Mouse (Mus musculus): ENCODE results near the gene Krt78. TPM values are rescaled to one million over a fixed set of nuclear protein-coding genes. Genes with fewer than 3 reads are reported as not detected.
A peak's percentile ranks its signal among the peaks of the same experiment; 100 is the strongest.

The Krt78 gene
- polyA plus RNA-seq, 1 experiment from 2014 or later, result not detected

DNA sequence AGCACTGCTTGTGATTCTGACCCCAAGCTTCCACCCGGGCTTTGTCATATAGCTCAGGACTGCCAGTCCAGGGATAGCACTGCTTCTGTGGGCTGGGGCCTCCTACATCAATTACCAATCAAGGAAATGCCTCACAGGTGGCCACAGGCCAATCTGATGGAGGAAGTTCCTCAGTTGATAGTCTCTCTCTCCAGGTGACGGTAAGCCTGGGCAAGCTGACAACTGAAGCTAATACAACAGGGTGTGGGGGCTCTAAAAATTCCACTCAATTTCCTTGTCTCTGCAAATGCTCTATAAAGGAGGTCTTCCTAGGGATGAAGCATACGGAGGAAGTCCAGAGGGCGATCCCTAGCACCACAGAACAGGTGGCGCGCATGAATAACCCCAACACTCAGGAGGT lies 36.9 kb upstream of the Krt78 start:
- no peak for ATAC-seq (ENCODE audit: low FRiP score, low TSS enrichment)
- H3K9ac ChIP-seq (ENCODE audit: low read depth, low read length), result no peak overlapping the region
- H3K27me3 ChIP-seq (ENCODE audit: control insufficient read depth, insufficient read depth, low read length), result no peaks in the 10 kb centered on the region
- no peak overlapping the region for H3K4me3 ChIP-seq (ENCODE audit: low read length)
- no peaks in the 10 kb centered on the region for H3K36me3 ChIP-seq (ENCODE audit: control insufficient read depth, insufficient read depth, low read length)
- no peak overlapping the region for H3K27ac ChIP-seq (ENCODE audit: low read depth, low read length)
- WGBS, result 89% methylated on average over 6 of the region's 6 CpGs
- no peak overlapping the region for H3K4me2 ChIP-seq (replicated peaks; ENCODE audit: low read depth, low read length)
- no peaks in the 10 kb centered on the region for H3K4me1 ChIP-seq (ENCODE audit: control insufficient read depth, insufficient read depth, low read length)
- peaks cover 4% of the 10 kb centered on the region; the same call in 1 of the 2 replicates for H3K9me3 ChIP-seq (ENCODE audit: control insufficient read depth, low read length)

DNA sequence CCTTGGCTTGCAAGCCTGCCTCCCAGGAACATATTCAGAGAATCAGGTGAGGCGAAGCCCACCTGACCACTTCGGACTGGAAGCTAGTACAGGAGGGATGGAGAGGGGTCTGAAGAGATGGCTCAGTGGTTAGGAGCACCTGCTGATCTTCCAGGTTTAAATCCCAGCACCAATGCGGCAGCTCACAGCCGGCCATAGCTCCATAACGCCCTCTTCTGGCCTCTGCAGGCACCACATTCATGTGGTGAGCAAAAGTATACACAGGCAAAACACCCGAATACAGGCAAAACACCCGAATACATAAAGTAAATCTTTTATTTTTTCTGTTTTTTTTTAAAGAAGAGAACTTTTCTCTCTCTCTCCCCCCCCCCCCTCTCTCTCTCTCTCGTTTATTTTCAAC lies 34.6 kb upstream of the Krt78 start:
- no peak overlapping the region for H3K4me3 ChIP-seq (ENCODE audit: low read length)
- H3K27ac ChIP-seq (ENCODE audit: low read depth, low read length), result no peak overlapping the region
- no peak overlapping the region for H3K4me2 ChIP-seq (replicated peaks; ENCODE audit: low read depth, low read length)
- no peak for ATAC-seq (ENCODE audit: low FRiP score, low TSS enrichment)
- no peaks in the 10 kb centered on the region for H3K36me3 ChIP-seq (ENCODE audit: control insufficient read depth, insufficient read depth, low read length)
- no peaks in the 10 kb centered on the region for H3K9me3 ChIP-seq (ENCODE audit: control insufficient read depth, low read length)
- no peaks in the 10 kb centered on the region for H3K4me1 ChIP-seq (ENCODE audit: control insufficient read depth, insufficient read depth, low read length)
- H3K9ac ChIP-seq (ENCODE audit: low read depth, low read length), result no peak overlapping the region
- 67% methylated on average over 8 of the region's 8 CpGs for WGBS
- H3K27me3 ChIP-seq (ENCODE audit: control insufficient read depth, insufficient read depth, low read length), result no peaks in the 10 kb centered on the region

DNA sequence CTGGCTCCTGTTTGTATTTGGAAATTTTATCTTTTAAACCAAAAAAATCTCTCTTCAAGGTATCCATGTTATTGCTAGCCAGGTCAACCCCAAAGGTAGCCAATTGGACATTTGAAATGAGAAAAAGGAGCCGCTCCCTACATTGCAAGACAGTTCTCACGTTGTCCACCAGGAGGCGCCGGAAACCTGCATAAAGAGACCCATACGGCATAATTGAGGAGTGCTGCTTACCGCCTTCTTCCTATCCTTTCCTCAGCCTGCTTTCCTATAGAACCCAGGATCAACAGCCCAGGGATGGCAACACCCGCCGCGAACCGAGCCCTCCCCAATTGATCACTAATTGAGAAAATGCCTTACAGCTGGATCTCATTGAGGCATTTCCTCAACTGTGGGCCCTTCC lies 34.0 kb upstream of the Krt78 start:
- ATAC-seq (ENCODE audit: low FRiP score, low TSS enrichment), result 0 out of 2 replicates have a peak, but pooled peaks have one; percentile 24

DNA sequence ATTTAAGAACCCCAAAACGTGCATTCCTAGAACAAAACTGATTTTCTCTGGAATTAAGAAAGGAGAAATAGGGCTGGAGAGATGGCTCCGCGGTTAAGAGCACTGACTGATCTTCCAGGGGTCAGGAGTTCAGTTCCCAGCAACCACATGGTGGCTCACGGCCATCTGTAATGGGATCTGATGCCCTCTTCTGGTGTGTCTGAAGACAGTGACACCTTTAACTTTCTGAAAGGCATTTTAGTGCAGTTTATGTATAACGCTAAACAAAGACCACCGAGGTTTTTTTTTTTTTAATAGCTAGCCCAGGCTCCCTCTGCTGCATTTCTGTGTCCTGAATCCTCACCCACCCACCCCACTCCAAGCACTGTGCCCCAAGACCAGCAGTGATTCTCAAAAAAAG lies 30.7 kb upstream of the Krt78 start:
- Histone ChIP-seq H3K4me1 (ENCODE audit: control insufficient read depth, insufficient read depth, low read length) (no peaks in the 10 kb centered on the region), H3K9me3 (ENCODE audit: control insufficient read depth, low read length) (no peaks in the 10 kb centered on the region), H3K27ac (ENCODE audit: low read depth, low read length) (no peak overlapping the region), H3K4me3 (ENCODE audit: low read length) (no peak overlapping the region), H3K36me3 (ENCODE audit: control insufficient read depth, insufficient read depth, low read length) (no peaks in the 10 kb centered on the region), H3K27me3 (ENCODE audit: control insufficient read depth, insufficient read depth, low read length) (no peaks in the 10 kb centered on the region), H3K4me2 (replicated peaks; ENCODE audit: low read depth, low read length) (no peak overlapping the region), H3K9ac (ENCODE audit: low read depth, low read length) (no peak overlapping the region)
- WGBS, result 14% methylated on average over 6 of the region's 6 CpGs
- no peak for ATAC-seq (ENCODE audit: low FRiP score, low TSS enrichment)

More for the DNA sequence above, 34.0 kb upstream of the Krt78 start:
- Histone ChIP-seq H3K36me3 (ENCODE audit: control insufficient read depth, insufficient read depth, low read length) (no peaks in the 10 kb centered on the region), H3K9me3 (ENCODE audit: control insufficient read depth, low read length) (no peaks in the 10 kb centered on the region), H3K4me2 (replicated peaks; ENCODE audit: low read depth, low read length) (no peak overlapping the region), H3K27me3 (ENCODE audit: control insufficient read depth, insufficient read depth, low read length) (no peaks in the 10 kb centered on the region), H3K4me1 (ENCODE audit: control insufficient read depth, insufficient read depth, low read length) (no peaks in the 10 kb centered on the region), H3K9ac (ENCODE audit: low read depth, low read length) (no peak overlapping the region), H3K4me3 (ENCODE audit: low read length) (no peak overlapping the region), H3K27ac (ENCODE audit: low read depth, low read length) (no peak overlapping the region)
- WGBS, result under 1% methylated on average over 10 of the region's 10 CpGs

DNA sequence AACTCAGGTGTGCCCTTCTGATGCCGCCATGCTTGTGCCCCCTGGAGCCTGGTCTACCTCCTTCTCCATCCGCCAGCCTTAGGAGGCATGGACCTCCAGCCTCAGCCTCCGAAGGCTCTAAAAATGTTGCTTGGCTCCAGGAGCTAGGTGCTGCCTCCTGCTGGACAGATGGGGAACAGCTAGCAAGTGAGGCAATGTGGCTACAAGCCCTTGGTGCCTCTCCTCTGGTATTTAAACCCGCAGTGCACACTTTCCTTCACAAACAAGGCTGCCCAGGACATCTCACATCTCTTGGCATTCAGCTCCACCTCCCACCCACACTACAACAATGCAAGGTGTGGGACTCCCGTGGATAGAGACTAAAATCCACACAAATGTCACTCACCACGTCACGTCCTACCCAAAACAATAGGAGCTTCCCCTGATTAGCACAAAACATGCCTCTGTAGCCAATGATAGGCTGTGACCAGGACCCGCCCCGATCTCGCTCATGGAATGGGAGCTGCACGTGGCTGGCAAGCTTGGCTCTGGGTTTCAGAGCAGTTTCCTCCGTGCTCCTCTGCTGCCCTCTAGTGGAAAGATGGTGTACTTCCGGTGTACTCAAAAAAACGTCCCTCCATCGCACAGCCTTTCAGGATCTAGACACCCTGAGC lies 30.0 kb upstream of the Krt78 start:
- H3K9ac ChIP-seq (ENCODE audit: low read depth, low read length), result peak overlapping the region; percentile 48
- peak overlapping the region; percentile 48 for H3K4me2 ChIP-seq (replicated peaks; ENCODE audit: low read depth, low read length)
- H3K27ac ChIP-seq (ENCODE audit: low read depth, low read length), result peak overlapping the region; percentile 83
- peak overlapping the region; percentile 25; the same call in 1 of the 2 replicates for H3K4me3 ChIP-seq (ENCODE audit: low read length)
- ATAC-seq (ENCODE audit: low FRiP score, low TSS enrichment), result peak; percentile 96
- 2% methylated on average over 15 of the region's 15 CpGs for WGBS
- no peaks in the 10 kb centered on the region for H3K36me3 ChIP-seq (ENCODE audit: control insufficient read depth, insufficient read depth, low read length)
- no peaks in the 10 kb centered on the region for H3K9me3 ChIP-seq (ENCODE audit: control insufficient read depth, low read length)
- no peaks in the 10 kb centered on the region for H3K27me3 ChIP-seq (ENCODE audit: control insufficient read depth, insufficient read depth, low read length)
- no peaks in the 10 kb centered on the region for H3K4me1 ChIP-seq (ENCODE audit: control insufficient read depth, insufficient read depth, low read length)

DNA sequence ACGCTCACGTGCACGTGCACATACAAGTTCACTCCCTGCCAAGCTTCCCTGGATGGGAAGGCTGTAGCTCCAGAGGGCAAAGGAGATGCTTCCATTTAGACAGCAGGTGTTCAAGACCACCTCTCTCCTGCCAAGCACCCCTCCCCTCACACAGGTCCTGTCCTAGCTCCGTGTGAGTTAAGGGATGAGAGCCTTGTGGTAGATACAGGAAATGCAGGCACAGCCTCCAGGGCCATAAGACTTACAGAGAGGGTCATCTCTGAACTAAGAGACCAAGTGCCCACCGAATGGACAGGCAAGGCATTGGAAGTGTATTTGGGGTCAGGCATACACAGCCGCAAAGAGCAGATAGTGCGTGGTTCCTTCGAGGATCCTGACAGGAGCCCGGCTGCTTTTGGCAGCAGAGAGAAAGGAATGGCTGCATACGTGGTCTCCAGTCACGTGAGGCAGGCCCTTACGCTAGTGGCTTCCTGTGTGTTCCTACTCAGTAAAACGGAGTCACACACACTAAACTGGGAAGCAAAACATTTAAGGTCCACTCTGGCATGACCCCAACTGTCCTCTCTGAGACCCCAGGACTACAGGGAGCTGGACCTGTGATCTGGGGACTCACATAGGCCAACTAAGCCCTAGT lies 29.3 kb upstream of the Krt78 start:
- peak overlapping the region; percentile 83 for H3K27ac ChIP-seq (ENCODE audit: low read depth, low read length)
- peak overlapping the region; percentile 25; the same call in 1 of the 2 replicates for H3K4me3 ChIP-seq (ENCODE audit: low read length)
- H3K9ac ChIP-seq (ENCODE audit: low read depth, low read length), result peak overlapping the region; percentile 48

DNA sequence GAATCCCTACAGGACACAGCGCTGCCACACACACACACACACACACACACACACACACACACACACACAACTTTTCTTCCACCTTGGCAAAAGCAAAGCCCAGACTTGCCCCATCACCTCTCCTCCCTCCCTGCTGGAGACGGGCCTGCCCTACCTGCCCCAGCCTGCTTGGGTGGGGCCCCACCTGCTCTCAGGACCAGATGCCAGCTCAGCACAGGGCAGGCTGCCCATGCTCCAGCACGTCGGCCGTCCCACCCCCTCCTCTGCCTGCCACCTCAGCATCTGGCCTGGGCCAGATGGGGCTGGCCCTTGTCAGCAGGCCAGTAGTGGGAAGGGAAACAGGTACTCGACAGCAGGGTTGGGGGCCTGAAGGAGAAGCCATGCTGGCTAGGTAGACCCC lies 26.8 kb upstream of the Krt78 start:
- no peak for ATAC-seq (ENCODE audit: low FRiP score, low TSS enrichment)
- H3K4me2 ChIP-seq (replicated peaks; ENCODE audit: low read depth, low read length), result no peak overlapping the region
- peaks cover 21% of the 10 kb centered on the region for H3K4me1 ChIP-seq (ENCODE audit: control insufficient read depth, insufficient read depth, low read length)
- no peak overlapping the region for H3K9ac ChIP-seq (ENCODE audit: low read depth, low read length)
- H3K36me3 ChIP-seq (ENCODE audit: control insufficient read depth, insufficient read depth, low read length), result no peaks in the 10 kb centered on the region
- 0 out of 2 replicates have a peak overlapping the region, but pooled peaks have one; percentile 17 for H3K27ac ChIP-seq (ENCODE audit: low read depth, low read length)
- WGBS, result 61% methylated on average over 6 of the region's 6 CpGs
- H3K9me3 ChIP-seq (ENCODE audit: control insufficient read depth, low read length), result no peaks in the 10 kb centered on the region
- no peak overlapping the region for H3K4me3 ChIP-seq (ENCODE audit: low read length)
- no peaks in the 10 kb centered on the region for H3K27me3 ChIP-seq (ENCODE audit: control insufficient read depth, insufficient read depth, low read length)

More for the DNA sequence above, 29.3 kb upstream of the Krt78 start:
- Histone ChIP-seq H3K36me3 (ENCODE audit: control insufficient read depth, insufficient read depth, low read length) (no peaks in the 10 kb centered on the region), H3K27me3 (ENCODE audit: control insufficient read depth, insufficient read depth, low read length) (no peaks in the 10 kb centered on the region), H3K9me3 (ENCODE audit: control insufficient read depth, low read length) (no peaks in the 10 kb centered on the region), H3K4me2 (replicated peaks; ENCODE audit: low read depth, low read length) (peak overlapping the region; percentile 48), H3K4me1 (ENCODE audit: control insufficient read depth, insufficient read depth, low read length) (no peaks in the 10 kb centered on the region)
- ATAC-seq (ENCODE audit: low FRiP score, low TSS enrichment), result peak; percentile 9
- 81% methylated on average over 13 of the region's 13 CpGs for WGBS

DNA sequence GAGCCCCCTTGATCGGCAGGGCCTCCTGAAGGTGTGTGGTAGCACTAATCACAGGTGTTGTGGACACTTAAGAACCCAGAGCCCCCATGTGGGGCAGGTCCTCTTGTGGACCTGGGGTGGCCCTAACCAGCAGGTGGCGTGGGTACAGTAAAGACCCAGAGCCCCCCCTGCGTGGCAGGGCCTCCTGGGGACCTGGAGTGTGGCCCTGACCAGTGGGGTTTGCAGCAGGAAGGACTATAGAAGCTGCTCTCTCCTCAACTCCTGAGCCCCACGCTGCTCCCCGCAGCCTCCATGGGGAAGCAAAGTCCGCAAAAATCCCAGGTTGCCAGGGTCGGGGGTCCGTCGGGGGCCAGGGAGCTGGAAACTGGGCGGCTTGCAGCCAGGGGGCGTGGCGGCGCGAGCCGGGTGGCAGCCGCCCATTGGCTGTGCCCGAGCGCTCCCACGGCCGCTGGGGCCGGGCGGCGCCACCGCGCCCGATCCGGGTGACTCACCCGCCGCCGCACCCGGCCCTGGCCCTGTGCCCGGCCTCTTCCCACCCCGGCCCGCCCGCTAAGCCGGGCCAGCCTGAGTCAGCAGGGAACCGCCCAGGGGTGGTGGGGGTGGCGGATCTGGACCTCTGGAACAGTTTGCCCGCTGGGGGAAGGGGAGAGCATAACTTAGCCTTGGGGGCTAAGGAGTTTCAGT lies 23.1 kb upstream of the Krt78 start:
- Histone ChIP-seq H3K36me3 (ENCODE audit: control insufficient read depth, insufficient read depth, low read length) (no peaks in the 10 kb centered on the region), H3K4me2 (replicated peaks; ENCODE audit: low read depth, low read length) (peak overlapping the region; percentile 58), H3K27me3 (ENCODE audit: control insufficient read depth, insufficient read depth, low read length) (no peaks in the 10 kb centered on the region), H3K4me3 (ENCODE audit: low read length) (peak overlapping the region; percentile 25), H3K9me3 (ENCODE audit: control insufficient read depth, low read length) (no peaks in the 10 kb centered on the region), H3K27ac (ENCODE audit: low read depth, low read length) (peak overlapping the region; percentile 92), H3K9ac (ENCODE audit: low read depth, low read length) (peak overlapping the region; percentile 57), H3K4me1 (ENCODE audit: control insufficient read depth, insufficient read depth, low read length) (peaks cover 32% of the 10 kb centered on the region)
- peak; percentile 93 for ATAC-seq (ENCODE audit: low FRiP score, low TSS enrichment)
- WGBS, result 3% methylated on average over 29 of the region's 39 CpGs

DNA sequence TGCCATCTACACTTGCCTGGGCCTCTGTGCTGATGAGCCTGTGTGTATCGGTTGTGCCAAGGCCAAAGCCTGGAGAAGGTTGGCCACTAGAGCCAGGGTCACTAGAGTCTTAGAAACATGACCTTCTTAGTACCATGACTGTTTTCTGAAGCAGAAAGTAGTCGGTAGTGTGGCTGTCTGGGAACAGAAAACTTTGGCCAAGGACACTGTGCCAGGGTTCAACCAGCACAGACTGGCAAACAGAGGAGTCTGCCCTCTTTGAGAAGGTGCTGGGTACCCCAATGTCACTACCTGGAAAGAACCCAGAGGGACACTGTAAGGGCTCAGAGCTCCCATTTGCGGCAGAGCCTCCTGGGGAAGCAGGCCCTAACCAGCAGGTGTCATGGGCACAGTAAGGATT lies 22.6 kb upstream of the Krt78 start:
- H3K9ac ChIP-seq (ENCODE audit: low read depth, low read length), result peak overlapping the region; percentile 57; the same call in 1 of the 2 replicates
- H3K27ac ChIP-seq (ENCODE audit: low read depth, low read length), result peak overlapping the region; percentile 92
- H3K4me3 ChIP-seq (ENCODE audit: low read length), result no peak overlapping the region
- peak; percentile 10; the same call in 1 of the 2 replicates for ATAC-seq (ENCODE audit: low FRiP score, low TSS enrichment)
- H3K4me1 ChIP-seq (ENCODE audit: control insufficient read depth, insufficient read depth, low read length), result peaks cover 32% of the 10 kb centered on the region
- 36% methylated on average over 3 of the region's 3 CpGs for WGBS
- H3K4me2 ChIP-seq (replicated peaks; ENCODE audit: low read depth, low read length), result peak overlapping the region; percentile 58
- H3K9me3 ChIP-seq (ENCODE audit: control insufficient read depth, low read length), result no peaks in the 10 kb centered on the region
- H3K27me3 ChIP-seq (ENCODE audit: control insufficient read depth, insufficient read depth, low read length), result no peaks in the 10 kb centered on the region
- H3K36me3 ChIP-seq (ENCODE audit: control insufficient read depth, insufficient read depth, low read length), result no peaks in the 10 kb centered on the region

Data from kidney, embryonic 14.5 days (tissue).